ENCODE assay signal across 23 mouse cellular contexts in the genomic region with DNA sequence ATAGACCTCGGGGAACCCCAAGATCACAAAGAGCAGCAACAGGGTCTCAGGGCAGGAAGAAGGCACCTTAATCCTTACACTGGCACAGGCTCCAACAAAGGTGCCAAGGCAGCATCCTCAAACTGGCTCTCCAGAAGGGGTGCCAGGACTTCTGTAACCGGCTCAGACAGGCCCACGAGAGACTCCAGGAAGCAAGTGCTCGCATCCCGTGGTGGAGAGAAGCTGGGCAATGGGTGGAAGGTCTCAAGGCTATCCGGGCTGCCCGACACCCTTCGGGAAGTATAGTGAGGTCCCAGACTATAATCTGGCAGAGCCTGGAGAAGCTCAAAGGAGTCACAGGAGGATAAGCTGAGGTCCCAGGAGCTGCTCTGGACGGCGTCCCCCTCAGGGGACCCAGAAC. TPM values are rescaled to one million over a fixed set of nuclear protein-coding genes. Genes with fewer than 3 reads are reported as not detected.
"Had no signal": no experiment of that assay in that cellular context is flagged by ENCODE, and none has a peak within 500 bp of the region (broad histone marks: within the 10 kb centered on the region; RNA-seq: fewer than 3 reads in every experiment).

No protein-coding gene starts in this region.

- H3K36me3 ChIP-seq: neural tube, embryonic 12.5 days had no signal

- H3K4me3 ChIP-seq: kidney, embryonic 15.5 days; left cerebral cortex, adult 2 months; limb, embryonic 10.5 days; limb, embryonic 13.5 days; liver, embryonic 12.5 days; liver, embryonic 15.5 days; lung, embryonic 15.5 days; megakaryocyte, embryonic 14.5 days; midbrain, embryonic 10.5 days; neural tube, embryonic 12.5 days; stomach, embryonic 15.5 days had no signal

- H3K4me2 ChIP-seq: kidney, embryonic 15.5 days; limb, embryonic 13.5 days; liver, embryonic 12.5 days; liver, embryonic 15.5 days; lung, embryonic 15.5 days; neural tube, embryonic 12.5 days; stomach, embryonic 15.5 days had no signal

- H3K27ac ChIP-seq: kidney, embryonic 15.5 days; left cerebral cortex, adult 2 months; limb, embryonic 10.5 days; limb, embryonic 13.5 days; liver, embryonic 12.5 days; liver, embryonic 15.5 days; lung, embryonic 15.5 days; midbrain, embryonic 10.5 days; neural tube, embryonic 12.5 days; stomach, embryonic 15.5 days had no signal

- H3K27me3 ChIP-seq: kidney, embryonic 15.5 days; limb, embryonic 13.5 days; liver, embryonic 12.5 days; liver, embryonic 15.5 days; lung, embryonic 15.5 days; neural tube, embryonic 12.5 days; stomach, embryonic 15.5 days had no signal

- H3K9ac ChIP-seq: kidney, embryonic 15.5 days; limb, embryonic 13.5 days; liver, embryonic 12.5 days; liver, embryonic 15.5 days; lung, embryonic 15.5 days; neural tube, embryonic 12.5 days; stomach, embryonic 15.5 days had no signal

- ATAC-seq: liver, embryonic 12.5 days had no signal

- DNase-seq: kidney, postnatal 10 days; layer of hippocampus, postnatal 36 days; liver; lung, adult 18-20 months; midbrain, embryonic 14.5 days; retina, postnatal 1 day; right cerebral cortex, postnatal 25 days; spleen, adult 18-20 months; thymus, adult 2 months; thymus, postnatal 14 days; thymus, postnatal 4 days had no signal

- H3K9me3 ChIP-seq: kidney, embryonic 15.5 days; limb, embryonic 10.5 days; limb, embryonic 13.5 days; liver, embryonic 12.5 days; liver, embryonic 15.5 days; lung, embryonic 15.5 days; megakaryocyte, embryonic 14.5 days; midbrain, embryonic 10.5 days; neural tube, embryonic 12.5 days; stomach, embryonic 15.5 days had no signal

RNA-seq across cellular contexts. Expression of gene Xirp1, which starts 51.2 kb away (rescaled TPM):
- total RNA-seq: neutrophil, adult 5-6 weeks had no signal
- polyA plus RNA-seq: midbrain, embryonic 10.5 days; midbrain, embryonic 14.5 days had no signal
